Mouse (Mus musculus): ENCODE results near the gene Crim1. TPM values are rescaled to one million over a fixed set of nuclear protein-coding genes. Genes with fewer than 3 reads are reported as not detected.
A peak's percentile ranks its signal among the peaks of the same experiment; 100 is the strongest.

Crim1 gene
- polyA plus RNA-seq, 1 experiment, result 54.2 TPM

GRCm38 (mm10) chr17:78200561-78201220 is 643 bp downstream of the Crim1 start:
- Histone ChIP-seq H3K36me3 (ENCODE audit: control insufficient read depth, insufficient read depth, low read length) (no peaks in the 10 kb centered on the region), H3K4me3 (ENCODE audit: insufficient read depth, low read depth, low read length) (peak overlapping the region; percentile 70), H3K4me1 (ENCODE audit: control insufficient read depth, insufficient read depth, low read length) (peaks cover 13% of the 10 kb centered on the region), H3K27me3 (replicated peaks; ENCODE audit: control insufficient read depth, insufficient read depth, low read length) (no peaks in the 10 kb centered on the region), H3K27ac (ENCODE audit: insufficient read depth, low read depth, low read length) (peak overlapping the region; percentile 96)
- peak; percentile 62 for DNase-seq
- TF ChIP-seq POLR2A (IDR thresholded peaks at IDR 0.05; ENCODE audit: low read depth, low read length), result no peak
- TF ChIP-seq CTCF (conservative IDR thresholded peaks at IDR 0.05; ENCODE audit: insufficient read depth, insufficient read length, low read depth, low read length), result no peak
- under 1% methylated on average over 62 of the region's 73 CpGs for WGBS

GRCm38 (mm10) chr17:78201221-78202058 is 1.4 kb downstream of the Crim1 start:
- Histone ChIP-seq H3K4me3 (ENCODE audit: insufficient read depth, low read depth, low read length) (peak overlapping the region; percentile 70), H3K4me1 (ENCODE audit: control insufficient read depth, insufficient read depth, low read length) (peaks cover 20% of the 10 kb centered on the region), H3K36me3 (ENCODE audit: control insufficient read depth, insufficient read depth, low read length) (no peaks in the 10 kb centered on the region), H3K27me3 (replicated peaks; ENCODE audit: control insufficient read depth, insufficient read depth, low read length) (no peaks in the 10 kb centered on the region), H3K27ac (ENCODE audit: insufficient read depth, low read depth, low read length) (no peak overlapping the region)
- 1% methylated on average over 39 of the region's 39 CpGs for WGBS
- peak; percentile 58 for DNase-seq
- TF ChIP-seq CTCF (conservative IDR thresholded peaks at IDR 0.05; ENCODE audit: insufficient read depth, insufficient read length, low read depth, low read length) (no peak), POLR2A (IDR thresholded peaks at IDR 0.05; ENCODE audit: low read depth, low read length) (no peak)

- peaks cover 28% of the 10 kb centered on the region for H3K4me1 ChIP-seq (ENCODE audit: control insufficient read depth, insufficient read depth, low read length)
- H3K27ac ChIP-seq (ENCODE audit: insufficient read depth, low read depth, low read length), result no peak overlapping the region
- no peak for DNase-seq
- WGBS, result 18% methylated on average over 5 of the region's 5 CpGs
- peak overlapping the region; percentile 70 for H3K4me3 ChIP-seq (ENCODE audit: insufficient read depth, low read depth, low read length)
- TF ChIP-seq POLR2A (IDR thresholded peaks at IDR 0.05; ENCODE audit: low read depth, low read length), result no peak
- TF ChIP-seq CTCF (conservative IDR thresholded peaks at IDR 0.05; ENCODE audit: insufficient read depth, insufficient read length, low read depth, low read length), result no peak
- no peaks in the 10 kb centered on the region for H3K36me3 ChIP-seq (ENCODE audit: control insufficient read depth, insufficient read depth, low read length)
- H3K27me3 ChIP-seq (replicated peaks; ENCODE audit: control insufficient read depth, insufficient read depth, low read length), result no peaks in the 10 kb centered on the region
These were observed 2.2 kb downstream of the Crim1 start for GRCm38 (mm10) chr17:78202221-78202620.

DNA sequence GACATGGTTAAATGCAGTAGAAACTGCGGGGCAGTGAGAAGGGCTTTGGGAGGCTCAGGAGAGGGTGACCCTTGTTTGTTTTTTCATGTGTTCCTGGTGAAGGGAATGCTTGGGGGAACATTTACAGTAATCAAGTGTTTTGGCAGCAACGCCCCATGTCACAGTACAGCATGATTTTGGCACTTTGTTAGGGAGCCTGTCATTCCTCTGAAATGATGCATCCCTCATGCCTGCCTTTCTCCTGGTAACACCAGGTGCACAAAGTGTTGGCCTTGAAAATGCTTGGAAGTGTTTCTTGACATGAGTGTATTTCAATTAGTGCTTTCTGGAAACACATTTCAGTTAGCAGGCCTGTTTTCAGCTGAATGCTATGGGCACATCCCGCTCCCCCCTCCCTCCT is 2.7 kb downstream of the Crim1 start:
- Histone ChIP-seq H3K4me3 (ENCODE audit: insufficient read depth, low read depth, low read length) (peak overlapping the region; percentile 22), H3K27ac (ENCODE audit: insufficient read depth, low read depth, low read length) (no peak overlapping the region), H3K27me3 (replicated peaks; ENCODE audit: control insufficient read depth, insufficient read depth, low read length) (no peaks in the 10 kb centered on the region), H3K4me1 (ENCODE audit: control insufficient read depth, insufficient read depth, low read length) (peaks cover 33% of the 10 kb centered on the region), H3K36me3 (ENCODE audit: control insufficient read depth, insufficient read depth, low read length) (no peaks in the 10 kb centered on the region)
- no peak for DNase-seq
- WGBS, result 55% methylated on average over 3 of the region's 3 CpGs
- TF ChIP-seq CTCF (conservative IDR thresholded peaks at IDR 0.05; ENCODE audit: insufficient read depth, insufficient read length, low read depth, low read length), result no peak
- no peak for TF ChIP-seq POLR2A (IDR thresholded peaks at IDR 0.05; ENCODE audit: low read depth, low read length)

DNA sequence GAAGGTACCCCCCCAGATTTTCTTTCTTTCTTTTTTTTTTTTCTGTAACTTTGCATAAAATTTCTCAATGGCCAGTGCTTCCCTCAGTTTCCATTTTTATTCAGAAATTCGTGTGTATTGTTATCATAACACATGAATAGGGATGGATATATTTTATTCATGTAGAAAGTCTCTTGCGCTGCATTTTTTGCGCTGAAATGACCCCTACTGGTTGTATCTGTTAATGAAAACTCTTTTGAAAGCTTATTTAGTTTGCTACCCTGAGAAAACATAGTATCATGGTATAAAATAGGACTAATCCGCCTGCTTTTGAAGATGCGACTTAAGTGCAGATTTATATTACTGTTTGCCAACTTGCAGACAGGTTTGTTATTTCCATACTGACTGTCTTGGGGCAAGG is 3.4 kb downstream of the Crim1 start:
- no peaks in the 10 kb centered on the region for H3K27me3 ChIP-seq (replicated peaks; ENCODE audit: control insufficient read depth, insufficient read depth, low read length)
- TF ChIP-seq POLR2A (IDR thresholded peaks at IDR 0.05; ENCODE audit: low read depth, low read length) (no peak), CTCF (conservative IDR thresholded peaks at IDR 0.05; ENCODE audit: insufficient read depth, insufficient read length, low read depth, low read length) (no peak)
- H3K36me3 ChIP-seq (ENCODE audit: control insufficient read depth, insufficient read depth, low read length), result no peaks in the 10 kb centered on the region
- WGBS, result 47% methylated on average over 5 of the region's 5 CpGs
- peaks cover 35% of the 10 kb centered on the region for H3K4me1 ChIP-seq (ENCODE audit: control insufficient read depth, insufficient read depth, low read length)
- H3K4me3 ChIP-seq (ENCODE audit: insufficient read depth, low read depth, low read length), result no peak overlapping the region
- DNase-seq, result peak; percentile 10
- no peak overlapping the region for H3K27ac ChIP-seq (ENCODE audit: insufficient read depth, low read depth, low read length)

GRCm38 (mm10) chr17:78206421-78206820 is 6.4 kb downstream of the Crim1 start:
- 16% methylated on average over 2 of the region's 2 CpGs for WGBS

DNA sequence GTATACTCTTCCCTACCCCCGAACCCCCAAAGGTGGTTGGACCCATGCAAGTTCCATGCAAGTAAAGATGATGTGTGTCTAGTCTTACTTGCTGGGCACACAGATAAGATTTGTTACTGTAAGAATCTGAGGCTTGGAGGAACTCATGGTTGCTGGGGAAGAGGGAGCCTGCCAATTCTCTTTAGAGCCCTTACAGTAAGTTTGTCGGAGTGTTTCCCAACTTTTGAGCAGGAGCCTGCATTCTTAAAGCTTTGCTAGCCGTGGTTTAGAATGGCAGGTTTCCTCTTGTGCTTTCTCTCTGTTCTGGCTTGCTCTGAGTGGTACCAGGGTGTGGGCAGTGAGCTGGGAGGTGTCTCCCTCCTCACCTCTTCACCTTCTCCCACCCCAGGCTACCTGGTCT is 7.2 kb downstream of the Crim1 start:
- TF ChIP-seq CTCF (conservative IDR thresholded peaks at IDR 0.05; ENCODE audit: insufficient read depth, insufficient read length, low read depth, low read length) (no peak), POLR2A (IDR thresholded peaks at IDR 0.05; ENCODE audit: low read depth, low read length) (no peak)
- H3K27ac ChIP-seq (ENCODE audit: insufficient read depth, low read depth, low read length), result no peak overlapping the region
- no peaks in the 10 kb centered on the region for H3K36me3 ChIP-seq (ENCODE audit: control insufficient read depth, insufficient read depth, low read length)
- H3K4me3 ChIP-seq (ENCODE audit: insufficient read depth, low read depth, low read length), result no peak overlapping the region
- 64% methylated on average over 3 of the region's 3 CpGs for WGBS
- DNase-seq, result peak; percentile 1
- no peaks in the 10 kb centered on the region for H3K27me3 ChIP-seq (replicated peaks; ENCODE audit: control insufficient read depth, insufficient read depth, low read length)
- H3K4me1 ChIP-seq (ENCODE audit: control insufficient read depth, insufficient read depth, low read length), result peaks cover 49% of the 10 kb centered on the region

More at GRCm38 (mm10) chr17:78206421-78206820, 6.4 kb downstream of the Crim1 start:
- TF ChIP-seq CTCF (conservative IDR thresholded peaks at IDR 0.05; ENCODE audit: insufficient read depth, insufficient read length, low read depth, low read length) (no peak), POLR2A (IDR thresholded peaks at IDR 0.05; ENCODE audit: low read depth, low read length) (no peak)
- H3K27ac ChIP-seq (ENCODE audit: insufficient read depth, low read depth, low read length), result peak overlapping the region; percentile 24; the same call in 1 of the 2 replicates
- H3K36me3 ChIP-seq (ENCODE audit: control insufficient read depth, insufficient read depth, low read length), result no peaks in the 10 kb centered on the region
- DNase-seq, result peak; percentile 77
- no peaks in the 10 kb centered on the region for H3K27me3 ChIP-seq (replicated peaks; ENCODE audit: control insufficient read depth, insufficient read depth, low read length)
- no peak overlapping the region for H3K4me3 ChIP-seq (ENCODE audit: insufficient read depth, low read depth, low read length)
- peaks cover 45% of the 10 kb centered on the region for H3K4me1 ChIP-seq (ENCODE audit: control insufficient read depth, insufficient read depth, low read length)
